In genomic region chr10:40411370-40411769, GRCm38 (mm10) we compare ENCODE assay signal across 23 mouse cellular contexts.
"Had no signal": no experiment of that assay in that cellular context is flagged by ENCODE, and none has a peak within 500 bp of the region (broad histone marks: within the 10 kb centered on the region; RNA-seq: fewer than 3 reads in every experiment).

No protein-coding gene starts in this region.

- H3K27me3 ChIP-seq: heart, embryonic 12.5 days; hindbrain, embryonic 12.5 days; intestine, embryonic 15.5 days; limb, embryonic 13.5 days; limb, embryonic 15.5 days; liver, embryonic 12.5 days had no signal

- H3K9ac ChIP-seq: heart, embryonic 12.5 days; hindbrain, embryonic 12.5 days; hindbrain, embryonic 14.5 days; intestine, embryonic 15.5 days; limb, embryonic 13.5 days; limb, embryonic 15.5 days; liver, embryonic 12.5 days had no signal

- H3K36me3 ChIP-seq: heart, embryonic 12.5 days; hindbrain, embryonic 10.5 days; hindbrain, embryonic 12.5 days; intestine, embryonic 15.5 days; limb, embryonic 13.5 days; limb, embryonic 15.5 days; liver, embryonic 12.5 days had no signal

- H3K4me2 ChIP-seq: heart, embryonic 12.5 days; hindbrain, embryonic 12.5 days; hindbrain, embryonic 14.5 days; intestine, embryonic 15.5 days; limb, embryonic 13.5 days; limb, embryonic 15.5 days; liver, embryonic 12.5 days had no signal

- H3K4me1 ChIP-seq: heart, embryonic 12.5 days; hindbrain, embryonic 10.5 days; hindbrain, embryonic 12.5 days; intestine, embryonic 15.5 days; liver, embryonic 12.5 days had no signal

- ATAC-seq: hindbrain, embryonic 16.5 days; inflammation-experienced regulatory T-cells, adult 6 months; intestine, embryonic 15.5 days; intestine, postnatal 0 days; liver, embryonic 12.5 days had no signal

- H3K4me3 ChIP-seq: heart, adult 2 months; heart, embryonic 12.5 days; hindbrain, embryonic 10.5 days; hindbrain, embryonic 12.5 days; intestine, embryonic 15.5 days; layer of hippocampus, adult 2 months; limb, embryonic 13.5 days; limb, embryonic 15.5 days; liver, embryonic 12.5 days had no signal

- H3K27ac ChIP-seq: heart, adult 2 months; hindbrain, embryonic 10.5 days; hindbrain, embryonic 12.5 days; hindbrain, embryonic 14.5 days; intestine, embryonic 15.5 days; layer of hippocampus, adult 2 months; limb, embryonic 13.5 days; limb, embryonic 15.5 days; liver, embryonic 12.5 days had no signal

- DNase-seq: gastrocnemius, postnatal 14 days; gastrocnemius, postnatal 36 days; heart, adult 2 months; heart, postnatal 10 days; heart, postnatal 4 days; kidney, adult 18-20 months; kidney, adult 8-10 months; kidney, postnatal 10 days; kidney, postnatal 25 days; kidney, postnatal 4 days; left cerebral cortex, postnatal 4 days had no signal

- H3K9me3 ChIP-seq: heart, embryonic 12.5 days; hindbrain, embryonic 10.5 days; hindbrain, embryonic 12.5 days; intestine, embryonic 15.5 days; limb, embryonic 13.5 days; limb, embryonic 15.5 days; liver, embryonic 12.5 days had no signal
